Mouse (Mus musculus): ENCODE results near the gene Mip.

DNA sequence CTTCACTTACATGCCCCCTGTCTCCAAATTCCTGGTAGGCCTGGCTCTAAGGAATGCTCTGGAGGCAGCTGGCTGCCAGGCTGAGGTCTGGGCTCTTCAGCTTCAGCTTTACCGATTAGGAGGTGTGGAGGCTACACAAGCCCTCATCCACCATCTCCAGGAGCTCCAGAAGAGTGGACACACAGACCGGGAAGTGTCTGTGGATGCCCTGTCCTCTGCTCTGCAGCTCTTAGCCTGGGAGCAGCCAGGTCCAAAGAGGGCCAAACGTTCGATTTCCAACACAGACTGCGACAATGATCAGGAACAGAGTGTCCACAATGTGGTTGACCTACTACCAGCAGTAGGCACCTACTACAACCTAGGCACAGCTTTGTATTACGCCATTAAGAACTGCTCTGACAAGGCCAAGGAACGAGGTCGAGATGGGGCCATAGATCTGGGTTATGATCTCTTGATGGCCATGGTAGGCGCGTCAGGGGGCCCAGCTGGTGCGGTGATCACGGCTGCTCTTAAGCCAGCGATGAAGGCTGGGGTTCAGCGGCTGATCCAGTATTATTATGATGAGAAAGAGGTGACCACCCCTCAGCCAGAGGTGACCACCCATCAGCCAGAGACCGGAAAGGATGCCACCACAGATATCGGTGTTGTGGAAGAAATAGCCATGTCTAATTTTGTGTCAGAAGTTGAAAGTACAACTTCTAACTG lies 43.7 kb downstream of the Mip start:
- TF ChIP-seq CTCF (IDR thresholded peaks at IDR 0.05; ENCODE audit: low read depth, low read length) = no peak
- TF ChIP-seq POLR2A (IDR thresholded peaks at IDR 0.05; ENCODE audit: insufficient read depth, low read length) = no peak
